Mouse (Mus musculus) lung, postnatal 36 days (tissue): ENCODE results near the gene Parva.
A peak's percentile ranks its signal among the peaks of the same experiment; 100 is the strongest.

Experiments
- DNase-seq: peaks from one replicate; pipeline ENCODE4 v3.0.0; 2022; ENCODE audit warnings: mixed read lengths

The Parva gene

GRCm38 (mm10) chr7:112473649-112474435 is 46.5 kb downstream of the Parva start:
- no peak for DNase-seq

GRCm38 (mm10) chr7:112479116-112479515 is 51.8 kb downstream of the Parva start:
- DNase-seq: peak; percentile 69

- peak; percentile 71 for DNase-seq
Observed at GRCm38 (mm10) chr7:112481031-112481430, 53.7 kb downstream of the Parva start.

GRCm38 (mm10) chr7:112482572-112482971 is 55.3 kb downstream of the Parva start:
- DNase-seq: no peak

GRCm38 (mm10) chr7:112483382-112483781 is 56.1 kb downstream of the Parva start:
- DNase-seq: no peak

- no peak for DNase-seq
Observed at GRCm38 (mm10) chr7:112490825-112491224, 63.5 kb downstream of the Parva start.

GRCm38 (mm10) chr7:112491737-112492136 is 64.4 kb downstream of the Parva start:
- peak; percentile 70 for DNase-seq

GRCm38 (mm10) chr7:112495950-112496349 is 68.6 kb downstream of the Parva start:
- no peak for DNase-seq

GRCm38 (mm10) chr7:112496921-112497320 is 69.6 kb downstream of the Parva start:
- DNase-seq: no peak

- DNase-seq: peak; percentile 33
Observed at GRCm38 (mm10) chr7:112498591-112499301, 71.4 kb downstream of the Parva start.

- DNase-seq: no peak
Observed at GRCm38 (mm10) chr7:112499453-112500133, 72.3 kb downstream of the Parva start.

GRCm38 (mm10) chr7:112500134-112500490 is 72.8 kb downstream of the Parva start:
- DNase-seq: no peak

- DNase-seq: peak; percentile 47
Observed at GRCm38 (mm10) chr7:112502050-112502809, 74.9 kb downstream of the Parva start.

GRCm38 (mm10) chr7:112502845-112503244 is 75.5 kb downstream of the Parva start:
- DNase-seq: no peak

GRCm38 (mm10) chr7:112503448-112503847 is 76.1 kb downstream of the Parva start:
- DNase-seq: no peak

GRCm38 (mm10) chr7:112503917-112504316 is 76.6 kb downstream of the Parva start:
- DNase-seq: no peak

GRCm38 (mm10) chr7:112509107-112509506 is 81.8 kb downstream of the Parva start:
- DNase-seq: no peak

GRCm38 (mm10) chr7:112510336-112511048 is 83.2 kb downstream of the Parva start:
- no peak for DNase-seq

GRCm38 (mm10) chr7:112511309-112511708 is 84.0 kb downstream of the Parva start:
- no peak for DNase-seq

GRCm38 (mm10) chr7:112512257-112512656 is 85.0 kb downstream of the Parva start:
- peak; percentile 25 for DNase-seq

GRCm38 (mm10) chr7:112512895-112513294 is 85.6 kb downstream of the Parva start:
- DNase-seq: no peak

- no peak for DNase-seq
Observed at GRCm38 (mm10) chr7:112514636-112515193, 87.4 kb downstream of the Parva start.
